Mouse (Mus musculus): Measurements from ENCODE around the gene Mrps23. TPM values are rescaled to one million over a fixed set of nuclear protein-coding genes. Genes with fewer than 3 reads are reported as not detected.

Gene Mrps23
- 62.3 and 197 TPM in 2 replicates for polyA plus RNA-seq (2012; ENCODE audit: insufficient read depth, low replicate concordance)

- TF ChIP-seq GATA1 (IDR thresholded peaks at IDR 0.05; ENCODE audit: borderline replicate concordance, low read length) (no peak), FLI1 (IDR thresholded peaks at IDR 0.05; ENCODE audit: low read length) (peak; percentile 54; the same call in 1 of the 2 replicates)
- Histone ChIP-seq H3K36me3 (replicated peaks; ENCODE audit: low read length) (peaks cover 25% of the 10 kb centered on the region), H3K4me3 (replicated peaks) (peak within 1 kb of the TSS; percentile 92), H3K27me3 (replicated peaks) (no peaks in the 10 kb centered on the region), H3K9me3 (no peaks in the 10 kb centered on the region), H3K4me1 (peaks cover 62% of the 10 kb centered on the region)
Observed at GRCm38 (mm10) chr11:88203712-88204532, at the start of gene Mrps23. Mrps23 (plus strand) TSS chr11:88204388.

- no peaks in the 10 kb centered on the region for H3K27me3 ChIP-seq (replicated peaks)
- TF ChIP-seq GATA1 (IDR thresholded peaks at IDR 0.05; ENCODE audit: borderline replicate concordance, low read length) (no peak), FLI1 (IDR thresholded peaks at IDR 0.05; ENCODE audit: low read length) (no peak)
- peaks cover 65% of the 10 kb centered on the region for H3K36me3 ChIP-seq (replicated peaks; ENCODE audit: low read length)
- H3K4me3 ChIP-seq (replicated peaks) = no peak overlapping the region
- H3K4me1 ChIP-seq = peaks cover 94% of the 10 kb centered on the region
- H3K9me3 ChIP-seq = no peaks in the 10 kb centered on the region
Observed at GRCm38 (mm10) chr11:88154500-88154899, 49.7 kb upstream of the Mrps23 start.

GRCm38 (mm10) chr11:88155451-88155850 is 48.7 kb upstream of the Mrps23 start:
- H3K27me3 ChIP-seq (replicated peaks) = no peaks in the 10 kb centered on the region

GRCm38 (mm10) chr11:88155998-88156397 is 48.2 kb upstream of the Mrps23 start:
- Histone ChIP-seq H3K9me3 (no peaks in the 10 kb centered on the region), H3K27me3 (replicated peaks) (no peaks in the 10 kb centered on the region), H3K36me3 (replicated peaks; ENCODE audit: low read length) (peaks cover 73% of the 10 kb centered on the region), H3K4me1 (peaks cover 97% of the 10 kb centered on the region), H3K4me3 (replicated peaks) (no peak overlapping the region)
- TF ChIP-seq FLI1 (IDR thresholded peaks at IDR 0.05; ENCODE audit: low read length) = no peak
- TF ChIP-seq GATA1 (IDR thresholded peaks at IDR 0.05; ENCODE audit: borderline replicate concordance, low read length) = no peak

More at GRCm38 (mm10) chr11:88155451-88155850, 48.7 kb upstream of the Mrps23 start:
- Histone ChIP-seq H3K4me3 (replicated peaks) (no peak overlapping the region), H3K9me3 (no peaks in the 10 kb centered on the region), H3K4me1 (peaks cover 97% of the 10 kb centered on the region), H3K36me3 (replicated peaks; ENCODE audit: low read length) (peaks cover 73% of the 10 kb centered on the region)
- TF ChIP-seq FLI1 (IDR thresholded peaks at IDR 0.05; ENCODE audit: low read length) (no peak), GATA1 (IDR thresholded peaks at IDR 0.05; ENCODE audit: borderline replicate concordance, low read length) (no peak)

- Histone ChIP-seq H3K4me1 (peaks cover 96% of the 10 kb centered on the region), H3K27me3 (replicated peaks) (no peaks in the 10 kb centered on the region), H3K36me3 (replicated peaks; ENCODE audit: low read length) (peaks cover 71% of the 10 kb centered on the region), H3K4me3 (replicated peaks) (peak overlapping the region; percentile 31), H3K9me3 (no peaks in the 10 kb centered on the region)
- TF ChIP-seq FLI1 (IDR thresholded peaks at IDR 0.05; ENCODE audit: low read length) = no peak
- no peak for TF ChIP-seq GATA1 (IDR thresholded peaks at IDR 0.05; ENCODE audit: borderline replicate concordance, low read length)
Observed at GRCm38 (mm10) chr11:88156403-88156802, 47.8 kb upstream of the Mrps23 start.

- Histone ChIP-seq H3K9me3 (no peaks in the 10 kb centered on the region), H3K4me1 (peaks cover 93% of the 10 kb centered on the region), H3K36me3 (replicated peaks; ENCODE audit: low read length) (peaks cover 53% of the 10 kb centered on the region), H3K4me3 (replicated peaks) (no peak overlapping the region), H3K27me3 (replicated peaks) (no peaks in the 10 kb centered on the region)
- no peak for TF ChIP-seq FLI1 (IDR thresholded peaks at IDR 0.05; ENCODE audit: low read length)
- TF ChIP-seq GATA1 (IDR thresholded peaks at IDR 0.05; ENCODE audit: borderline replicate concordance, low read length) = no peak
Observed at GRCm38 (mm10) chr11:88158842-88159246, 45.3 kb upstream of the Mrps23 start.

GRCm38 (mm10) chr11:88159389-88159788 is 44.8 kb upstream of the Mrps23 start:
- H3K27me3 ChIP-seq (replicated peaks) = no peaks in the 10 kb centered on the region
- H3K4me3 ChIP-seq (replicated peaks) = peak overlapping the region; percentile 52
- peaks cover 49% of the 10 kb centered on the region for H3K36me3 ChIP-seq (replicated peaks; ENCODE audit: low read length)
- H3K4me1 ChIP-seq = peaks cover 92% of the 10 kb centered on the region
- no peak for TF ChIP-seq GATA1 (IDR thresholded peaks at IDR 0.05; ENCODE audit: borderline replicate concordance, low read length)
- TF ChIP-seq FLI1 (IDR thresholded peaks at IDR 0.05; ENCODE audit: low read length) = no peak
- no peaks in the 10 kb centered on the region for H3K9me3 ChIP-seq

- peaks cover 41% of the 10 kb centered on the region for H3K36me3 ChIP-seq (replicated peaks; ENCODE audit: low read length)
- no peak for TF ChIP-seq GATA1 (IDR thresholded peaks at IDR 0.05; ENCODE audit: borderline replicate concordance, low read length)
- TF ChIP-seq FLI1 (IDR thresholded peaks at IDR 0.05; ENCODE audit: low read length) = no peak
- H3K4me1 ChIP-seq = peaks cover 92% of the 10 kb centered on the region
- H3K9me3 ChIP-seq = no peaks in the 10 kb centered on the region
- H3K27me3 ChIP-seq (replicated peaks) = no peaks in the 10 kb centered on the region
- H3K4me3 ChIP-seq (replicated peaks) = peak overlapping the region; percentile 92
Observed at GRCm38 (mm10) chr11:88160316-88160715, 43.9 kb upstream of the Mrps23 start.

- Histone ChIP-seq H3K27me3 (replicated peaks) (no peaks in the 10 kb centered on the region), H3K4me3 (replicated peaks) (peak overlapping the region; percentile 92), H3K9me3 (no peaks in the 10 kb centered on the region), H3K36me3 (replicated peaks; ENCODE audit: low read length) (peaks cover 40% of the 10 kb centered on the region), H3K4me1 (peaks cover 92% of the 10 kb centered on the region)
- TF ChIP-seq FLI1 (IDR thresholded peaks at IDR 0.05; ENCODE audit: low read length) (no peak), GATA1 (IDR thresholded peaks at IDR 0.05; ENCODE audit: borderline replicate concordance, low read length) (no peak)
Observed at GRCm38 (mm10) chr11:88161051-88161581, 43.1 kb upstream of the Mrps23 start.
